Mouse (Mus musculus) brain, embryonic 18.5 days (tissue): ENCODE measurements around the gene Gm10491.
A peak's percentile ranks its signal among the peaks of the same experiment; 100 is the strongest.
"Not testable (repeated sequence)": the region's sequence is repeated elsewhere in the genome, so short reads cannot be mapped to it uniquely, and the experiment has no call there.

ENCODE experiments used
- DNase-seq: peaks from one replicate; pipeline ENCODE4 v3.0.0-alpha.2; 2012; ENCODE audit warnings: low read depth, low spot score

The Gm10491 gene

DNA sequence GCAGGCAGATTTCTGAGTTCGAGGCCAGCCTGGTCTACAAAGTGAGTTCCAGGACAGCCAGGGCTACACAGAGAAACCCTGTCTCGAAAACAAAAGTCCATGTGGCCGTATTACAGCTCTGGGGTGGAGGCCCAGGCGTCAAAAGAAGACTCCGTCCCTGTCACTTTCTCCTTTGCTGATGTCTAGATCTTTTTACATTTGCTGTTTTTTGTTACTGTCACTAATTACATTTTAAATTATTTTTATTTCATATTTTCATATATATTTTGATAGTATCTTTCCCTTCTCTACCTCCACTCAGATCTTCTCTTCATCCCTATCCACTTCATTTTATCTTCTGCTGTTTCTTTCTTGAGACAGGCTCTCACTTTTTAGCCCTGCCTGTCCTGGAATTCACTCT is at the start of gene Gm10491:
Gene Gm10491 (minus strand): TSS at position 101 of the 400 bp plus-strand sequence.
- no peak for DNase-seq

DNA sequence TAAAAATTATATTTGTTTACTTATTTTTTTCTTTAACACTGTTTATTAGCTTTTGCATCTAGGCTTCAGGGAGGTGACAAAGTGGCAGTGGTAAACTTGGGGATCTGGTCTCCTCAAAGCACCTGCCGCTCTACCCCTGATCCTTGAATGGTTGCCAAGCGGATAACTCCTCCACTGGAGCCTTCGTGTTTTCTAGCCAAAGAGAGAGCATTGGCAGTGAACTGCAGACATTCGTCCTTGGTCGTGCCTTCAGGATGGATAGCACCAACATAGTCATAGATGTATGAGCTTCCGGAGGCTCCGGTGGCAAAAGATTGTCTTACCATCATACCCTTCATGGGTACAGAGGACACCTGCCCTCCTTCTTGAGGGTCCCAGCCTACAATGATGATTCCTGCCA is 42.5 kb upstream of the Gm10491 start:
- no peak for DNase-seq

DNA sequence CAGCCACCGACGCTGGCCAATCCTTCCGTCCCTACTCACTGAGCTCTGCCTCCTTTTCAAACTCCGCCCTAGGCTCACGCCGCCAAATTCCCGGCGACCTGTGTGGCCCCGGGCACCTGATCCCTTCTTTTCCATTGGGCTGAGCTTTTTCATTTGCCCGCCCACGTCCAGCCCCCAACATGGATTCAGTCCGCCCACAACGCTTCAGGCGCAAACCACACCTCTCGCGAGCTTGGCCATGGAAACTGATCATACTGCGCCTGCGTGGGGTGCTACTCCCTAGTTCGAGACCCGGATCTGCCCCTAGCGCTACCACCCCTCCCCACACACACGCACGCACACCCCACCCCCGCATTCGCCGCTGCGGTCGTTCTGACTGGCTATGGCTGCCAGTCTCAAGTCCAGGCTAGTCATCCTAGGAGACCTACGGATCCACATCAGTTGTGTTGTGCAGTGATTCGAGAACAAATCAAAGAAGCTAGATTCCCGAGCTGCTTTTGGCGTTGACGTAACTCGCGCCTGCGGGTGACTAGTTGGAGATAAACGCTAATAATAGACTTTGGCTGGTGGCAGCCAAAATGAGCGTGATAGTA is 40.4 kb upstream of the Gm10491 start:
- DNase-seq = peak; percentile 92

DNA sequence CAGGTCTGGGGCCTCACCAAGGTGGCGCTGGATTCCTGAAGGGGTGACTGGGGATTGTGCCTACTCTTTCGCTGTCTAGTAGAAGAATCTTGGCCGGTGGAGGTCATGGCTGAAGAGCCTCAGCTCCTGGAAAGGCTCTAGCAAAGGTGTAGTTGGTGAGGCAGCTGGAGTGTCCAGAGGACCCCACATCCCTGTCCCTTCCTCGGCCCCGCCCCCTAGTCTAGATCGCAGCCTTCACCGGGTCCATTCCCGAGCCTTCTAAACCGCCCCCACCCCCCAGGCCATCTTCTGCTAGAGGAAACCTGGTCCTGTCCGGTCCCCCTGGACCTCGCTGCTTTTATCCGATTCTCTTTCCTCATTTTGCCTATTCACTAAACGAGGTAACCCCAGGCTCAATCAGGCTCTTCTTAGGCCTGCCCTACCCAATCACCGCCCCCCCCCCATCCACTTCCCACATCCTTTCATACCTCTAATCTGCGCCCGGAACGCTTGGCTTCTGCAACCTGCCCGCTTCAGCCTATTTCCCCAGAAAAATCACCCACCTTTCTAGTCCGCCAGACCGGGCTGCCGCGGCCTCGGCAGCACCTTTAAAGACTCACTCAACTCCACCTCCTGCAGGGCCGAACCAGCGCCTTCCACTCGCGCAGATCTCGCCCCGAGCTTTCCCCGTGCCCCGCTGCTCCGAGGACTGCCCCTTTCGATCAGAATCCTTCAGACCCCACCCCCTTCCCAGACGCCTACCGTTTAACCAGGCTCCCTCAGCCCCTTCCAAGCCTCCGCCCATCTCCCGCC is 39.7 kb upstream of the Gm10491 start, which contains the start of gene Hdac6:
Gene Hdac6 (minus strand): TSS at position 782 of the 792 bp plus-strand sequence.
- no peak for DNase-seq

DNA sequence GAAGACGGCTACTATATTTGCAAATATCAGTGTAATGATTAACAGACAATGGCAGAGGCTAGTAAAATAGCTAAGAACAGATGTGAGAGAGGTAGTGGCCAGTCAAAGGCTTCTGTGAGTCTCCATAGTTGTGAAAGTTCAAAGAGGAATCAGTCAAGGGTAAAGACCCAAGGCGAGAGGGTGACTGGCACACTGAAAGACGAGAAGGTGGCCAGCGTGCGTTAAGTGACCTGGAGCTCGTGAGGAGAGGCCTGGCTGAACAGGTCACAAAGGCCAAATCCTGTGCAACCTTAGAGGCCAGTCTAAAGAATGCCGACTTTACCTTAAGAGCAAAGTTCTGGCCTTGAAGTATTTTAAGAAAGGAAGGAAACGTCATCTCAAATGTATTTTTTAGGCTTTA is 38.0 kb upstream of the Gm10491 start:
- no peak for DNase-seq

DNA sequence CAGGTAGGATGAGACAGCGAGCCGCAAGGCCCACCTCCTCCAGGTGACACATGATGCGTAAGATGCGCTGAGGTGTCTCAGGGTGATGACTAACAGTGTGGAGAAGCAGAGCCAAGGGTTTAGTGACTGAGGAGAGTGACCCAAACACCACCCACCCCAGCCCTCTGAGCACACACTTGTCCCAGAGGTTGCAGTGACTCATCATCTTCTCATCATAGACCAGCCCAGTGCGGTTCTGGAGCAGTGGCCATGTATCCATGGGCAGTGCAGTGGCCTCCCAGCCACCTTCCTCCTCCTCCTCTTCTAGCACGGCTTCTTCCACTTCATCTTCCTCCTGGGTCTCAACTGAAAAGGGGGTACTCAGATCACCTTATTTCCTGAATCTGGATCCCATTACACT is 30.0 kb upstream of the Gm10491 start:
- DNase-seq = no peak

DNA sequence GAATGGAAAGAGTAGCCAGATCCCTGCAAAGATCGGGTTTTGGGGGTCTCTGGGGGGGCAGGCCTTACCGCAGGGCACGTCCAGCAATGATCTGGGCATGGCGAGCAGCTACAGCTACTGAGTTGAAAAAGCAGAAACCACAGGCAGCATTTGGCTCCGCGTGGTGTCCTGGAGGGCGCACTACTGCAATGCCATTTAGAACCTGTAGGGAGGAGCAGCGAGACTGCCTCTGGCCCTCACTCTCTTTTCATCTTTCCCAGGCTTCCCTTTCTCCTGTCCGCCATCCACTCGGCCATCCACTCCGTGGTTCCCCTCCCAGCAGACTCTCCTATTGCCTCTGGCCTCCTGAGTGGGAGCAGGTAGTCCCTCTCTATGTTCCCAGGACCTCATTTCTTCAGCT is 29.2 kb upstream of the Gm10491 start:
- DNase-seq = no peak

DNA sequence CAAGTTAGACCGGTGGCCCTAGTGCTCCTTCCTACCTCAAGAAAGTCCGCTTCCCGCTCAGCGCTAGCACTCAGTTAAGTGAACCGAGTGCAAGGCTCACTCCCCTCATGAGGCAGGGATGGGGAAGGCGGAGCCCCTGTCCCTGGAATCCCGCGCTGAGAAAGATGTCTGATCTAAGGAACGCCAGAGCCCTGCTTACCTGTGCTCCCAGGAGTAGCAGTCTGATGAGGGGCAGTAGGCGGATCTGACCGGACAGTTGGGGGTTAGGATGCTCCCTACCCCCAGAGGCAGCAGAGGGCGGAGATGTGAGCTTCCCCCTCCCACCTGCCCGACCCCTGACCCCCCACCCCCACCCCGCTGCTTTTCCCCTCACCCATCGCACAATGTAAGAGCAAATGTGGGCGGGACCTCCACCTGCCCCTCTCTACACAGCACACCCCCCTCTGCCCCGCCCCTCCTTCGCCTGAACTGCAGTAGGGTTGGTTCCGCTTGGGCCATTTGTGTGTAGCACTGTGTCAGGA is 20.7 kb upstream of the Gm10491 start, which contains the start of gene Eras:
Gene Eras (minus strand): TSS at position 338 of the 521 bp plus-strand sequence.
- no peak for DNase-seq

DNA sequence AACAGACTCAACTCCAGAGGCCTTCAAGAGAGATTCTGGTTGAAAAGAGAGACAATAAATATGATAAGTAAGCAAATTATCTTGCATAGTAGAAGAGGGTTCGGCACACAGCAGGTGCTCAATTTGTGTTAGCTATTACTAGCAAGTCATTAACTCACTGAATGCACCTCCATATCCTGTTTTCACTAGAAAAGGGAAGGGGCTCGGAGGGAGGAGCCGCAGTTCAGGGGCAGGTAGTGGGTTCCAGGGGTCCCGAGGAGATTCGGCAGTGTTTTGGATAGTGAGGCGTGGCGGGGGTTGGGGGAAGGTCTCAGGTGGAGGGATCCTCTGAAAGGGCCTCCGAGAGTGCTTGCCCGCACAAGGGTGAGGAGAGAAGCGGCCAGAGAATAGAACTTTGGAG is 19.5 kb upstream of the Gm10491 start:
- no peak for DNase-seq

DNA sequence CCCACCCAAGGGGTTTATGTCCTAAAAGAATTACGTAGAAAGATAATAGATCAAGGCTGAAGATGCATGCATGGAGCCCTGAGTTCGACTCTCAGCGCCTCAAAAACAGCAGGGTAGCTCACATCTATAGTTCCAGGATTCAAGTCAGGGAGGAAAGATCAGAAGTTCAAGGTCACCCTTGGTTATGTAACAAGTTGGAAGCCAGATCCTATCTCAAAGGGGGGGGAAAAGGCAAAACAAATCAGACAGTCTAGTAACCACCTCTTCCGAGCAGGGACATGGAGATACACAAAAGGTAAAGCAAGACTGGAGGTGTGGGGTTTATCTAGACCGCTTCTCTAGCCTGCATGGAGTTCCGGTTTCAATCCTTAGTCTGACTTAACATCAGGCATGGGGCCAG is 18.6 kb upstream of the Gm10491 start:
- no peak for DNase-seq

DNA sequence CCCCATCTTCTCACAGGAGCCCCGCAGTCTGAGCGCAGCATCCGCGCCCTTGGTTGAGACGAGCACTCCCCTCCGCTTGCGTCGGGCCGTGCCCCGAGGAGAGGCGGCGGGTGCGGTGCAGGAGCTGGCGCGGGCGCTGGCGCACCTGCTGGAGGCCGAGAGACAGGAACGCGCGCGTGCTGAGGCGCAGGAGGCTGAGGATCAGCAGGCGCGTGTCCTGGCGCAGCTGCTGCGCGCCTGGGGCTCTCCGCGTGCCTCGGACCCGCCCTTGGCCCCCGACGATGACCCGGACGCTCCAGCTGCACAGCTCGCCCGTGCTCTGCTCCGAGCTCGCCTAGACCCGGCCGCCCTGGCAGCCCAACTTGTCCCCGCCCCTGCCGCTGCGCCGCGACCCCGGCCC is 14.4 kb upstream of the Gm10491 start:
- DNase-seq = no peak

DNA sequence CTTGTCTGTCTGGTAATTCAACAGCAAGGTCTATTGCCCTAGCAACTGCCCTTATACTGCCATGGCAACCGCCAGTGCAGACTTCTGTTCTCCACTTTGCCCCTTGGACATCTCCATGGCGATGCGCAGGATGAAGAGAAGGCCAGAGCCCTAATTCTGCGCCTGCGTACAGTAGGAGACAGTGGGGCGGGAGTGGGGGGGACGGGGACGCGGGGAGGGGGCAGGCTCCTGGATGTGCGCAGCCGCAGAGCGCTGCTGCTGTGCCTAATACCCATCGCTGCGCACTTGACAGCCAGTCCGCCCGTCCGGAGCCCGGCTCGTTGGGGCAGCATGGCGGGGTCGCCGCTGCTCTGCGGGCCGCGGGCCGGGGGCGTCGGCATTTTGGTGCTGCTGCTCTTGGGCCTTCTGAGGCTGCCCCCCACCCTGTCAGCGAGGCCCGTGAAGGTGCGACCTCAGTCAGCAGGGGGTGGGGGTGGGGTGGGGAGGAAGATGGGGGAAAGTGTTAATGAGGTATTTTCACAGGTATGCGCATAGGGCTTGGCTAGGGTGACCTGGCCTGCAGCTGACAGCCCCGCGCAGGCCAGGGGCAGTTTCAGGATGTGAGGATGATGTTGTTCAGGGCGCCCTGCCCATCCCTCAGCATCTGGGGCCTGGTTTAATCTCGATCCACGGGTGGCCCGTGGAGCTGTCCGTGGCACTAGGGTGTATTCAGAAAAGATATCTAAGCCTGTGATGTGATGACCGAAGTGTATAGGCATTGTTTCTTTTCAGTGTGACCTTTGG is 12.2 kb upstream of the Gm10491 start, which contains the start of gene Pcsk1n:
Gene Pcsk1n (plus strand): TSS at position 222 of the 783 bp plus-strand sequence.
- DNase-seq = peak; percentile 57

DNA sequence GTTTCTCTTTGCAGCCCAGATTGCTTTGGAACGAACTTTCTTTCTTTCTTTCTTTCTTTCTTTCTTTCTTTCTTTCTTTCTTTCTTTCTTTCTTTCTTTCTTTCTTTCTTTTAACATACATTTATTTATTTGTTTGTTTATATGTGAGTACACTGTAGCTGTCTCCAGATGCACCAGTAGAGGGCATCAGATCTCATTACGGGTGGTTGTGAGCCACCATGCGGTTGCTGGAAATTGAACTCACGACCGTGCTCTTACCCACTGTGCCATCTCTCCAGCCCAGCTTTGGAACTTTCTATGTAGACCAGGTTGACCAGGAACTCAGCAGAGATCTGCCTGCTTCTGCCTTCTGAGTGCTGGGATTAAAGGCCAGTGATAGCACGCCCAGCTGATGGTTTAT is 10.3 kb upstream of the Gm10491 start:
- DNase-seq = not testable (repeated sequence)

DNA sequence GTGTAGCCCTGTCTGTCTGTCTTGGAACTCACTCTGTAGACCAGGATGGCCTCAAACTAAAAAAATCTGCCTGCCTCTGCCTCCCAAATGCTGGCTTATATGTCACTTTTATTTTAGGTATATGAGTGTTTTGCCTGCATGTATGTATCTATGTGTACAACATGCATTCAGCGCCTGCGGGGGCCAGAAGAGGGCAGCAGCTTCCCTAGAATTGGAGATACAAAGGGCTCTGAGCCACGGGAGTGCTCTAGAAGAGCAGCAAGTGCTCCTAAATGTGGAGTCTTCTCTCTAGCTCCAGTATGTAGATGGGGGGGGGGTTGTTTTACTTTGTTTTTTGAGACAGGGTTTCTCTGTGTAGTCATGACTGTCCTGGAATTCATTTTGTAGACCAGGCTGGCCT is 8.0 kb upstream of the Gm10491 start:
- DNase-seq = not testable (repeated sequence)

DNA sequence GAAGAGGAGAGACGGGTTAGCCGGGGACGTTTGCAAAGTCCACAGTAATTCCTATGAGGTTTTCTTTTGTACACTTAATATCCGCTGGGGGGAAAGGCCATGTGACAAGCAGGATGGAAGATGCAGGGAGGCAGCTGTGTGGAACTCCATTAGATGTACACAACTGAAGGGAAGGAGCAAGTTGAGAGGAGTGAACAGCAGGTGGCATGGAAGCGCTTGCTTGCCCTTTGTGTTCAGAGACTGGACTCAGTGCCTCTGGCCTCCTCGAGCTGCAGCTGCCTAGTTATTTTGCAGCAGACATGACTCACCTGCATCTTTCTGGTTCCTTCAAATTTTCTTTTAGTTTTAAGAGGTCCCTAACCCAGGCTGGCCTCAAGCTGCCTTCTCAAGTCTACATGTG is 2.8 kb upstream of the Gm10491 start:
- no peak for DNase-seq

DNA sequence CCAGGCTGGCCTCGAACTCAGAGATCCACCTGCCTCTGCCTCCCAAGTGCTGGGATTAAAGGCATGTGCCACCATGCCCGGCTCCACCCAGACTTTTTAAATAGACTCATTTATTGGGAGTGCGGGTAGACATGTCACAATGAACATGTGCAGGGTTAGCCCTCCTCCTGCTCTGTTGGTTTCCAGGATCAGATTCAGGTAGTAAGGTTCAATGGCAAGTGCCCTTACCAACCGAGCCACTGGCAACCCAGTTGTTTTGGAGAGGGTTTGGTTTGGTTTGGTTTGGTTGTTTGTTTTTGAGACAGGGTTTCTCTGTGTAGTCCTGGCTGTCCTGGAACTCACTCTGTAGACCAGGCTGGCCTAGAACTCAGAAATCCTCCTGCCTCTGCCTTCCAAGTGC is 1.6 kb upstream of the Gm10491 start, which contains the start of gene Gm10490:
Gene Gm10490 (plus strand): TSS at position 301 of the 400 bp plus-strand sequence.
- DNase-seq = not testable (repeated sequence)

DNA sequence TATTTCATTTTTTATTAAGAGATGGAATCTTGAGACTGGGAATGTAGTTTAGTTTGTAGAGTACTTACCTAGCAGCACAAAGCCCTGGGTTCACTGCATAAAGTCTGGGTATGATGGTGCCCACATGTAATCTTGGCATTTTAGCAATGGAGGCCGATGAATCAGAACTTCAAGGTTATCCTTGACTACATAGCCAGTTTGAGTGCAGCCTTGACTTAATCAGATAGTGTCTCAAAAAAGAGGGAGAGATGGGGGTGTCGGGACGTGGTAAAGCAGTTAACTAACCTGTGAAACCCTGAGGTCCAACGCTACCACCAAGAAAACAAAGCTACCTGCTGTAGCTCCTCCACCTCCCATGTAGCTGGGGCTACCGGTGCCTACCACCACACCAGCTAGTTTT is 3.2 kb downstream of the Gm10491 start:
- no peak for DNase-seq

DNA sequence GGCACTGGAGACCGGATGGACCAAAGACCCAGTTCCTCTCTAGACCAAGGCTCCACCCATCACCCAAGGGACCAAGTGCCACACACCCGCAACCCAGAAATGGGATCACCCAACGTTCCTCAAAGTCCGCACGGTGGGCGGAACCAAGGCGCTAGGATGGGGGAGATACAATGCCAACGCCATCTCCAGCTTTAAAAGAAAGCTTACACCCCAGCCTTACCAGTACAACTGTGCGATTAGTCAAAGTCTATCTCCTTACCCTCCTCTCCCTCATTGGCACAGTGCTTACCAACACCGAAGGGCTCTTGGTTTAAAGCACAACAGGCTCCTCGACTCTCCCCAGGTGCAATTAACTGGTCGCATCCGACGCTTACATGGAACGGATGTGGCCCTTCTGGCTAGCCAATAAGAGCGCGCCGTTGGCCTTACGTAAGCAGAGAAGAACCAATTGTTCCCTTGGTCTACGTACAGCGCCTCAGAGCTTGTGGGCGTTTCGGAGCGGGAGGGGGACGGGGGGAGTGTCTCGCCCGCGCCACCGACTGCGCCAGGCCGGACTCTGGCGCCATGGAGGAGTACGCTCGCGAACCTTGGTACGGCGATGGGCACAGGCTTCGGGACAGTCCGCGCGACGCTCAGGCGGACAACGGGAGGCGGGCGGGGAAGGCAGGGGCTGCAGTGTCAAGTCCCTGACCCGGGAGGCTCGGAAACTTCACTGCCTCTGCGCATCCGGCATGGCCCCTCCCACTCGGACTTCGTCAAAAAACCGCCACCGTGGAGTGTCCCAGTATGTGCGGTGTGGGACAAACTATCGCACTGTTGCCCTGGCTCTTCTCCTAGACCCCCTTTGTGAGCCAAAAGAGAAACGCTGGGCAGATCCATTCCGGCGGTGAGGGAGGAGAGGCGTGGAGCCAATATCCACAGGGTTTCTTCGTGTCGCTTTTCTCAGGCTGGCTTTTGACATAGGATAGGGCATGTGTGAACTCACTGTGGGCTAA is 8.5 kb downstream of the Gm10491 start, which contains the start of the genes Pqbp1 and Timm17b:
Gene Pqbp1 (minus strand): TSS at position 390 of the 995 bp plus-strand sequence.
Gene Timm17b (plus strand): TSS at position 478 of the 995 bp plus-strand sequence.
- peak; percentile 89 for DNase-seq

DNA sequence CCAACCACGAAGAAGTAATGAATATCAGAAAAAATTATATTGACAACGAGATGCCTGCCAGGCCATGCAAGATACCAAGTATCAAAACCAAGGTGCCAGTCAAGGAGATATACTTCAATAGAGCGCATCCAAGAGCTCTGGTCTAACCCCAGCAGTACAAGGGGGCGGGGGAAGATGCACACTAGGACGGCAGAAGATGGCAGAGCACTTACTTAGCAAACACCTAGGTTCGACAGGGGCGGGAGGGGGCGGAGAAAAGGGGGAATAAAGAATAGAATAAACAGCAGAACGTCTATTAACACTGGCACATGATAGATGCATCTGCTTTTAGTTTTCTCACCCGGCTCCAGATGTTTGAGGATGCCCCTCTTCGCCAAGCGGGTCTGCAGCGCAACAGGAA is 9.4 kb downstream of the Gm10491 start:
- DNase-seq = no peak

DNA sequence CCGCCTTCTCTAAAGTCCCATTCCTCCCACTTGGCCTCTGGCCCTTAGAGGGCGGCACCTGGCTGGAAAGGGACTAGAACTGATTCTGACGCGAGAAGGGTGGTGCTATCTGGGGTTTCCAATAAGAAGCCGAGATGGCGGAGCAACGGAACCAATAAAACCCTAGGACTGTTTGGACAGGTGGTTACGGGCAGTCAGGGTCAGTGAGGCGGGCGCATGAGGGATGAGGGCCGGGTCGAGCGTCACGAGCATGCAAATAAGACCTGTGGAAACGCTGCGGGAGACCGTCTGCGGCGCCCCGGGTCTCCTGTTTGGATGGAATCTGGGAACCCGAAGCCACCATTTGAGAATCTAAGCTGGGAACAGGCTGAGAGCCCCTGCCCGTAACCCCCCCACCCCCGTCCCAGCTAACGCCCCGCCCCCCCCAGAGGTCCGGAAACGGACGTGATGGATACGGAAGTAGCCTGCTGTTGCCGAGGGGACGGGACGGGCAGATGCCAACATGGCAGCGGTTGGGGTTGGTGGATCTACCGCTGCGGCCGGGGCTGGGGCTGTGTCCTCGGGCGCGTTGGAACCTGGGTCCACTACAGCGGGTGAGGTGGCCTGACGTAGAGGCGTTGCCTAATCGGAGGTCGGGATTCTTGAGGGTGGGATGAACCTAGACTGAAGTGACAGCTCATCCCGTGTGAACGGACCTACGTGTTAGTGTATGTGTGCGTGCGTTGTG is 23.6 kb downstream of the Gm10491 start, which contains the start of gene Slc35a2:
Gene Slc35a2 (plus strand): TSS at position 188 of the 727 bp plus-strand sequence.
- DNase-seq = peak; percentile 66
